Mouse (Mus musculus) testis, adult 2 months (tissue): ENCODE results near the gene Pmf1. TPM values are rescaled to one million over a fixed set of nuclear protein-coding genes. Genes with fewer than 3 reads are reported as not detected.
"Not testable (repeated sequence)": the region's sequence is repeated elsewhere in the genome, so short reads cannot be mapped to it uniquely, and the experiment has no call there.

Experiments
- H3K27ac ChIP-seq: fragments of 200-500 bp; 2 replicates; pipeline ENCODE4 v1.5.1; 2012; ENCODE audit warnings: low read depth, low read length; ENCODE audit not compliant: control insufficient read depth, insufficient read depth
- H3K27me3 ChIP-seq: fragments of 200-500 bp; 2 replicates; pipeline ENCODE4 v1.6.1; 2012; ENCODE audit warnings: mild to moderate bottlenecking, low read length, moderate library complexity; ENCODE audit not compliant: control insufficient read depth, insufficient read depth
- H3K36me3 ChIP-seq: fragments of 200-500 bp; 2 replicates; pipeline ENCODE4 v1.6.1; 2012; ENCODE audit warnings: mild to moderate bottlenecking, low read length; ENCODE audit not compliant: control insufficient read depth, insufficient read depth
- H3K4me1 ChIP-seq: fragments of 200-500 bp; 2 replicates; pipeline ENCODE4 v1.6.1; 2012; ENCODE audit warnings: low read length; ENCODE audit not compliant: control insufficient read depth, insufficient read depth
- H3K4me3 ChIP-seq: fragments of 200-500 bp; 2 replicates; pipeline ENCODE4 v1.5.1; 2012; ENCODE audit warnings: low read depth, mild to moderate bottlenecking, low read length, moderate library complexity, mixed read lengths; ENCODE audit not compliant: control insufficient read depth
- CTCF ChIP-seq: fragments of 200-500 bp; IDR thresholded peaks from 2 replicates; pipeline ENCODE4 v1.5.1; 2012; ENCODE audit warnings: low read depth, mild to moderate bottlenecking, inconsistent platforms, low read length, moderate library complexity; ENCODE audit not compliant: control insufficient read depth, insufficient read depth, insufficient replicate concordance
- POLR2A ChIP-seq: fragments of 200-500 bp; IDR thresholded peaks from 2 replicates; pipeline ENCODE4 v1.6.1; 2012; ENCODE audit warnings: low read depth, mild to moderate bottlenecking, inconsistent platforms, low read length, moderate library complexity; ENCODE audit not compliant: control insufficient read depth
- polyA plus RNA-seq: library from polyadenylated mRNA; depleted of rRNA; stranded (reverse); fragments of >200 nt; gene quantifications from 2 replicates; pipeline ENCODE4 v1.2.3, GENCODE M21; 2012

Gene Pmf1
- polyA plus RNA-seq, 1 experiment = 27.9 TPM

- H3K27me3 ChIP-seq = no peaks in the 10 kb centered on the region
- 0 out of 2 replicates have a peak, but pooled peaks cover 2% of the 10 kb centered on the region for H3K4me1 ChIP-seq
- no peak overlapping the region for H3K27ac ChIP-seq
- TF ChIP-seq CTCF (no peak), POLR2A (no peak)
- H3K36me3 ChIP-seq = peaks cover 1% of the 10 kb centered on the region; the same call in 1 of the 2 replicates
- H3K4me3 ChIP-seq = no peak overlapping the region
These were observed 11.5 kb downstream of the Pmf1 start for GRCm38 (mm10) chr3:88398666-88399065.

DNA sequence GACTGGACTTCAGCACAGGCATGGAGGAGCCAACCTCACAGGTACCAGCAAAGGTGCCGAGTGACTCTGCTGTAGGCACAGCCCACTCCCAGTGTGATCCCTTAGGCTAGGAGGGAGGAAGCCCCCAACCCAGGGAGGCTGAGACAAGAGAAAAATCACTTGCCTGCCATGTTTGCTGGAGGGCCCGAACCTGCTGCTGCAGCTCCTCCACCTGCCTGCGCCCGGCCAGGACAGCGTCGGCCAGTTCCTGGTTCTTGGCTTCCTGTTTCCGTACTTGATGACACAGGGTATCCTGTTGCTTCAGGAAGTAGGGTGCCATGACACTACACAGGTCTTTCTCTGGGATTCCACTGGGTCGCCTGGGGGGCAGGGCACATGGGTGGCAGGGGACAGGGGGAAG, 14.4 kb downstream of the Pmf1 start:
- H3K27me3 ChIP-seq = no peaks in the 10 kb centered on the region
- H3K4me1 ChIP-seq = no peaks in the 10 kb centered on the region
- H3K36me3 ChIP-seq = peaks cover 1% of the 10 kb centered on the region; the same call in 1 of the 2 replicates
- TF ChIP-seq POLR2A (no peak), CTCF (no peak)
- no peak overlapping the region for H3K4me3 ChIP-seq
- no peak overlapping the region for H3K27ac ChIP-seq

GRCm38 (mm10) chr3:88395288-88395687, 14.8 kb downstream of the Pmf1 start:
- no peak overlapping the region for H3K27ac ChIP-seq
- H3K4me1 ChIP-seq = no peaks in the 10 kb centered on the region
- no peak for TF ChIP-seq CTCF
- TF ChIP-seq POLR2A = no peak
- no peak overlapping the region for H3K4me3 ChIP-seq
- H3K27me3 ChIP-seq = no peaks in the 10 kb centered on the region
- H3K36me3 ChIP-seq = peaks cover 1% of the 10 kb centered on the region; the same call in 1 of the 2 replicates

DNA sequence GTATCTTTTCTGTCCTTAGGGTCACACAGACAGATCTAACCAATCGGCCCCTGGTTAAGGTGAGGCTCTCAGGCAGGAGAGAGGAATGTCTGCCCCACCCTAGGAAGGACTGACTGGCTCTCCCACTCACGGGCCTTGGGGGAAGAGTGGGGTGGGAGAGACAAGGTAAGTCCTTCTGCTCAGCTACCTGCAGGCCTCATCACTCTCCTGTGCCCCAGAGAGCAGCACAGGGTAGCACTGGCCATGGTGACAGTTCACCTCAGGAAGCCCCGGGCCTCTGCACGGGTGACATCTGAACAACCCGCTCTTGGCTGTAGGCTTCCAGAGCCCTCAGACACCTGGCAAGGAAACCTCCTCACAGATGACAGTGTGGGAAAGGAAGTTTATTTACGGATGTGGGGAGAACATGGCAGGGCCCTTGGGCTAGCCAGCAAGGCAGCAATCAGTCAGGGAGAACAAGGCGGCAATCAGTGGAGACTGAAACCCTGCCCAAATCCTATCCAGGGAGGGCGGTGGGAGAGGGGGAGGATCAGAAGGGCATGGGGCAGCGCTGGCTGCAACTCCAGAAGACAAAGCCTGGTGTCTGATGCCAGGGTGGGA, 16.3 kb downstream of the Pmf1 start:
- no peaks in the 10 kb centered on the region for H3K27me3 ChIP-seq
- no peak overlapping the region for H3K27ac ChIP-seq
- no peak overlapping the region for H3K4me3 ChIP-seq
- TF ChIP-seq CTCF = no peak
- no peak for TF ChIP-seq POLR2A
- H3K36me3 ChIP-seq = peaks cover 1% of the 10 kb centered on the region; the same call in 1 of the 2 replicates
- H3K4me1 ChIP-seq = no peaks in the 10 kb centered on the region

- TF ChIP-seq CTCF = no peak
- H3K4me1 ChIP-seq = no peaks in the 10 kb centered on the region; the same call in 1 of the 2 replicates
- no peaks in the 10 kb centered on the region for H3K27me3 ChIP-seq
- H3K4me3 ChIP-seq = no peak within 1 kb of the TSS
- no peak within 1 kb of the TSS for H3K27ac ChIP-seq
- H3K36me3 ChIP-seq = no peaks in the 10 kb centered on the region
These were observed 25.8 kb downstream of the Pmf1 start, which contains the start of gene Bglap for GRCm38 (mm10) chr3:88384364-88384763. Bglap (minus strand) TSS chr3:88384464.

GRCm38 (mm10) chr3:88382383-88382782, 27.7 kb downstream of the Pmf1 start:
- H3K27me3 ChIP-seq, H3K4me1 ChIP-seq, H3K4me3 ChIP-seq, H3K36me3 ChIP-seq, H3K27ac ChIP-seq: not testable (repeated sequence)

DNA sequence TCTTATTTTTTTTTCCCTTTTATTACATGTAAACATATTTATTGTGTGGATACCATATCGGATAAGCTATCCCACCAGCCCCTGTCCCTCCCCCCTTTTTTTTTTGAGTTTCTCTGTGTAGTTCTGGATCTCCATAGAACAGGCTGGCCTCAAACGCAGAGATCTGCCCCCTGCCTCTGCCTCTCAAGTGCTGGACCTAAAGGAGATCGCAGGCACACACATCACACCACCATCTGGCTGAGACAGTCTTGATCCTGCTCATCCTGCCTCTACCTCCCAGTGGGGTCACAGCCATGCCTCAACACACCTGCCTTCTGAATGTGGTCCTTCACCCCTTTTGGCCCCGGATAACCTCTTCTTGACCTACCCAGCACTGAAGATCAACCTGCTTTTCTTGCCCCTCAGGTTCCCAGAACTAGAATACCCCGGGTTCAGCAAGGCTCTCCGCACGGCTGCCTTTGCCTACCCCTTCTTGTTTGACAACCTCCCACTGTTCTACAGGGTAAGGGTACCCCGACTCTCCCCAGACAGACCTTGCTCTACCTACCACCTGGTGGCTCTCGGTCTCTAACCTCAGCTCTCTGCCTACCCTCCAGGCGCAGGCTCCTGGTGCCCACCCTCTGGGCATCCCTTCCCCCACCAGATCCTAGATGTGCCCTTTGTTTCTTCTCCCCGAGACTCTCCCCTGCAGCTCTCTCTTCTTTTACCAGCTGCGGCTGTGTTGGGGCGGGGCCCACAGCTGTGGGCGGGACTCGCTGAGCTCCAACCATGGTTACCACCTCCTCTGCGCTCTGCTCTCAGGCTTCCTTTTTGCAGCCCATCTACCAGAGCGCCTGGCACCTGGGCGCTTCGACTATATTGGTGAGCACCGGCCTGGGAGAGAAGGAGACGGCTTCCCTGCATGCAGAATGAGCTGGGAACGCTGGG, 28.5 kb downstream of the Pmf1 start:
- not testable (repeated sequence) for H3K36me3 ChIP-seq, H3K27ac ChIP-seq, H3K27me3 ChIP-seq, H3K4me1 ChIP-seq, H3K4me3 ChIP-seq

DNA sequence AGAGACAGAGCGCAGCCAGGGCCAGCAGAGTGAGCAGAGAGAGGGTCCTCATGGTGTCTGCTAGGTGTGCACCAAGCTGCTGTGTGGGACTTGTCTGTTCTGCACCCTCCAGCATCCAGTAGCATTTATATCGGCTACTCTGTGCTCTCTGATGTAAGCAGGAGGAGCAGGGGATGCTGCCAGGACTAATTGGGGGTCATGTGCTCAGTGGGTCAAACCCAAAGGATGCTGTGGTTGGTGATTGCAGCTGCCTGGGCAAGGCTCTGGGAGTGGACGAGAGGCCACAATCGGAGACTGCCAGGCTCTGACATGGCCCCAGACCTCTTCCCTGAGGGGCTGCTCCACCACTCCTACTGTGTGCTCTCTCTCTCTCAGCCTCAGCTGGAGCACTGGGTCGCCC, 31.5 kb downstream of the Pmf1 start, which contains the start of gene Bglap2:
Gene Bglap2 (minus strand): TSS at position 101 of the 400 bp plus-strand sequence.
- not testable (repeated sequence) for H3K4me3 ChIP-seq, H3K4me1 ChIP-seq, H3K27ac ChIP-seq, H3K27me3 ChIP-seq, H3K36me3 ChIP-seq

DNA sequence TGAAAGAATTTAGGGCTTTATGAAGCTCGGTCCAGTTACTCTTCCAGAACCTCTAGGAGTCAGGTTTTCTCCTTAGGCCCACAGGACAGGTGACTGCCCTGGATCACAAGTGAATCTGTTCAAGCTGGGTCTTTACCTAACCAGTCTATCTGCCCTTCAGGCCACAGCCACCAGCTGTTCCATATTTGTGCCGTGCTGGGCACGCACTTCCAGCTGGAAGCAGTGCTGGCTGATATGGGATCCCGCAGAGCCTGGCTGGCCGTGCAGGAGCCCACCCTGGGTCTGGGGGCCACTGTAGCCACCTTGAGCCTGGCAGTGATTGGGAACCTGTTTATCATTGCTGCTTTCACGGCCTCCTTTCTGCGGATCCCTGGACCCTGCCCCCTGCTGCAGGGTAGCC, 33.5 kb downstream of the Pmf1 start:
- H3K27me3 ChIP-seq, H3K27ac ChIP-seq, H3K36me3 ChIP-seq, H3K4me3 ChIP-seq, H3K4me1 ChIP-seq: not testable (repeated sequence)

DNA sequence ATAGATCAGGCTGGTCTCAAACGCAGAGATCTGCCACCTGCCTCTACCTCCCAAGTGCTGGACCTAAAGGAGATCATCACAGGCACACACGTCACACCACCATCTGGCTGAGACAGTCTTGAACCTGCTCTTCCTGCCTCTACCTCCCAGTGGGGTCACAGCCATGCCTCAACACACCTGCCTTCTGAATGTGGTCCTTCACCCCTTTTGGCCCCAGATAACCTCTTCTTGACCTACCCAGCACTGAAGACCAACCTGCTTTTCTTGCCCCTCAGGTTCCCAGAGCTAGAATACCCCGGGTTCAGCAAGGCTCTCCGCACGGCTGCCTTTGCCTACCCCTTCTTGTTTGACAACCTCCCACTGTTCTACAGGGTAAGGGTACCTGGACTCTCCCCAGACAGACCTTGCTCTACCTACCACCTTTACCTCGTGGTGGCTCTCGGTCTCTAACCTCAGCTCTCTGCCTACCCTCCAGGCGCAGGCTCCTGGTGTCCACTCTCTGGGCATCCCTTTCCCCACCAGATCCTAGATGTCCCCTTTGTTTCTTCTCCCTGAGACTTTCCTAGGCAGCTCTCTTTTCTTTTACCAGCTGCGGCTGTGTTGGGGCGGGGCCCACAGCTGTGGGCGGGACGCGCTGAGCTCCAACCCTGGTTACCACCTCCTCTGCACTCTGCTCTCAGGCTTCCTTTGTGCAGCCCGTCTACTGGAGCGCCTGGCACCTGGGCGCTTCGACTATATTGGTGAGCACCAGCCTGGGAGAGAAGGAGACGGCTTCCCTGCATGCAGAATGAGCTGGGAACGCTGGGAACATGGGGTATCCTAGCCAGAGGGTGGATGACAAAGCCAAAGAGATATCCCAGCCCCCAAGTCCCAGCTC, 34.1 kb downstream of the Pmf1 start:
- not testable (repeated sequence) for H3K4me3 ChIP-seq, H3K4me1 ChIP-seq, H3K36me3 ChIP-seq, H3K27ac ChIP-seq, H3K27me3 ChIP-seq
